Mouse (Mus musculus) small intestine, adult 2 months (tissue): ENCODE data around the gene Rpl19. TPM values are rescaled to one million over a fixed set of nuclear protein-coding genes. Genes with fewer than 3 reads are reported as not detected.

Source experiments
- H3K27ac ChIP-seq: fragments of 200-500 bp; 2 replicates; pipeline ENCODE4 v1.5.1; 2012; ENCODE audit warnings: low read depth, low read length, control low read depth, inconsistent platforms; ENCODE audit not compliant: insufficient read depth
- H3K27me3 ChIP-seq: fragments of 200-500 bp; 2 replicates; pipeline ENCODE4 v1.6.1; 2012; ENCODE audit warnings: mild to moderate bottlenecking, moderate library complexity, low read length, inconsistent platforms; ENCODE audit not compliant: control insufficient read depth, insufficient read depth
- H3K36me3 ChIP-seq: fragments of 200-500 bp; 2 replicates; pipeline ENCODE4 v1.6.1; 2012; ENCODE audit warnings: mild to moderate bottlenecking, low read length, control low read depth, inconsistent platforms; ENCODE audit not compliant: control insufficient read depth, insufficient read depth
- H3K4me1 ChIP-seq: fragments of 200-500 bp; 2 replicates; pipeline ENCODE4 v1.6.1; 2012; ENCODE audit warnings: low read length, inconsistent platforms, mixed read lengths; ENCODE audit not compliant: control insufficient read depth, insufficient read depth, insufficient read length
- H3K4me3 ChIP-seq: fragments of 200-500 bp; 2 replicates; pipeline ENCODE4 v1.5.1; 2012; ENCODE audit warnings: low read depth, mild to moderate bottlenecking, control low read depth, inconsistent platforms, low read length, moderate library complexity
- CTCF ChIP-seq: fragments of 200-500 bp; IDR thresholded peaks from 2 replicates; pipeline ENCODE4 v1.5.1; 2012; ENCODE audit warnings: low read depth, mild to moderate bottlenecking, control low read depth, inconsistent platforms, low read length, moderate library complexity, mixed read lengths; ENCODE audit not compliant: insufficient replicate concordance, insufficient read length; ENCODE audit errors: extremely low read depth
- POLR2A ChIP-seq: fragments of 200-500 bp; IDR thresholded peaks from 2 replicates; pipeline ENCODE4 v1.6.1; 2012; ENCODE audit warnings: low read depth, mild to moderate bottlenecking, control low read depth, inconsistent platforms, low read length, moderate library complexity
- WGBS: fragments of 180-500 bp; shearing (Covaris S2); methylation state at CpG from one replicate; pipeline ENCODE4 v1.1.7; 2018; 5-methylcytosine and 5-hydroxymethylcytosine counted together
- polyA plus RNA-seq: library from polyadenylated mRNA; depleted of rRNA; stranded (reverse); fragments of >200 nt; gene quantifications from 2 replicates; pipeline ENCODE4 v1.2.3, GENCODE M21; 2012

Gene Rpl19
- polyA plus RNA-seq, 1 experiment, result 501 TPM

- TF ChIP-seq POLR2A (no peak), CTCF (no peak)
- Histone ChIP-seq H3K27me3 (no peaks in the 10 kb centered on the region; the same call in 1 of the 2 replicates), H3K4me1 (peaks cover 18% of the 10 kb centered on the region), H3K4me3 (no peak overlapping the region), H3K27ac (peak overlapping the region; percentile 37), H3K36me3 (no peaks in the 10 kb centered on the region)
- WGBS, result 47% methylated on average over 5 of the region's 5 CpGs
These were observed 26.8 kb upstream of the Rpl19 start for GRCm38 (mm10) chr11:97999748-98000147.

DNA sequence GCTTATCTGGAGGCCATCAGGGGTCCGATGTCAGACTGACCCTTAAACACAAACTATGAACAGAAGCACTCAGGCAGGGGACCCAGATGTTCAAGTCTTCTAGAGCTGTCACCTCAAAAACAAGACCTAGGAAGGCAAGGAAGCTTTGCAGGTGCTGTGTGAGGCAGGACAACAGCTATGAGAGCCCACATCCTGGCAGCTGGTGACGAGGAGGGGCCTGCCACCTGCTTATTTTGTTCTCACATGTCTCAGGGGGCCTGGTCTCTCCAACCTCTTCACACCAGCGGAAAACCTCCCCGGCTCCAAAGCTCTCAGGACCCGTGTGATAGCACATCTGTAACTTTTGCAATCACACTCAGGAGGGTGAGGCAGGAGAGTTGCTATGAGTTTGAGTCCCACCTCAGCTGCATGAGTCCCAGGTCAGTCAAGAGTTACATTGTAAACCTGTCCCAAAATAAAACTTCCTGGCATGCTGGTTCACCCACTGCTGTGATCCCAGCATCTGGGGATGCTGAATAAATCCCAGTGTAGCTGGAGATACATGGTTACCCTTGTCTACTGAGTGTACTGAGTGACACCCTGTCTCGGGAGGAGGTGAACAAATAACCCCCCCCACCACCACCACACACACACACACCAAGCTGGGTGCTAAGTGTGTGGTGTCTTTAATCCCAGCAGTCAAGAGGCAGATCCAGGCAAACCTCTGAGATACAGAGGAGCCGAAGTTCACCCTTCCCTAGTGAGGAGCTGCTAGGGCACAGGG lies 26.0 kb upstream of the Rpl19 start:
- no peak overlapping the region for H3K4me3 ChIP-seq
- TF ChIP-seq CTCF (no peak), POLR2A (no peak)
- no peaks in the 10 kb centered on the region; the same call in 1 of the 2 replicates for H3K27me3 ChIP-seq
- H3K4me1 ChIP-seq, result peaks cover 20% of the 10 kb centered on the region
- no peaks in the 10 kb centered on the region for H3K36me3 ChIP-seq
- H3K27ac ChIP-seq, result peak overlapping the region; percentile 48
- 26% methylated on average over 7 of the region's 7 CpGs for WGBS

- TF ChIP-seq CTCF (no peak), POLR2A (no peak)
- WGBS, result 22% methylated on average over 11 of the region's 11 CpGs
- Histone ChIP-seq H3K27ac (no peak overlapping the region), H3K4me1 (peaks cover 20% of the 10 kb centered on the region), H3K4me3 (no peak overlapping the region), H3K27me3 (no peaks in the 10 kb centered on the region), H3K36me3 (no peaks in the 10 kb centered on the region)
These were observed 25.1 kb upstream of the Rpl19 start for GRCm38 (mm10) chr11:98001351-98001824.

- H3K4me1 ChIP-seq, result peaks cover 20% of the 10 kb centered on the region
- no peak overlapping the region for H3K4me3 ChIP-seq
- TF ChIP-seq POLR2A (no peak), CTCF (no peak)
- H3K27ac ChIP-seq, result no peak overlapping the region
- no peaks in the 10 kb centered on the region for H3K27me3 ChIP-seq
- no peaks in the 10 kb centered on the region for H3K36me3 ChIP-seq
- 68% methylated on average over 6 of the region's 6 CpGs for WGBS
These were observed 24.5 kb upstream of the Rpl19 start for GRCm38 (mm10) chr11:98001986-98002385.

- no peak overlapping the region for H3K27ac ChIP-seq
These were observed 23.9 kb upstream of the Rpl19 start for GRCm38 (mm10) chr11:98002627-98003026.

GRCm38 (mm10) chr11:98003171-98003671 lies 23.3 kb upstream of the Rpl19 start:
- no peaks in the 10 kb centered on the region for H3K27me3 ChIP-seq
- no peak overlapping the region for H3K27ac ChIP-seq
- H3K36me3 ChIP-seq, result no peaks in the 10 kb centered on the region
- H3K4me3 ChIP-seq, result peak overlapping the region; percentile 48
- peaks cover 20% of the 10 kb centered on the region for H3K4me1 ChIP-seq
- TF ChIP-seq POLR2A (no peak), CTCF (no peak)
- 42% methylated on average over 17 of the region's 17 CpGs for WGBS

More at GRCm38 (mm10) chr11:98002627-98003026, 23.9 kb upstream of the Rpl19 start:
- Histone ChIP-seq H3K36me3 (no peaks in the 10 kb centered on the region), H3K4me1 (peaks cover 20% of the 10 kb centered on the region), H3K4me3 (peak overlapping the region; percentile 48), H3K27me3 (no peaks in the 10 kb centered on the region)
- no peak for TF ChIP-seq POLR2A
- peak; percentile 82 for TF ChIP-seq CTCF
- WGBS, result 21% methylated on average over 12 of the region's 12 CpGs

- H3K36me3 ChIP-seq, result no peaks in the 10 kb centered on the region
- H3K27me3 ChIP-seq, result no peaks in the 10 kb centered on the region
- H3K27ac ChIP-seq, result no peak overlapping the region
- TF ChIP-seq POLR2A (no peak), CTCF (no peak)
- peaks cover 20% of the 10 kb centered on the region for H3K4me1 ChIP-seq
- WGBS, result 74% methylated on average over 8 of the region's 8 CpGs
- H3K4me3 ChIP-seq, result no peak overlapping the region
These were observed 22.3 kb upstream of the Rpl19 start for GRCm38 (mm10) chr11:98004161-98004560.
